Mouse (Mus musculus): ENCODE measurements at regions not wholly inside any gene's neighbourhood (a gene's known extent, or its start where the extent isn't known, plus 50 kb on each side); places are given as distances from the start of the nearest gene placed in this dataset.
A peak's percentile ranks its signal among the peaks of the same experiment; 100 is the strongest.
"Not testable (repeated sequence)": the region's sequence is repeated elsewhere in the genome, so short reads cannot be mapped to it uniquely, and the experiment has no call there.

DNA sequence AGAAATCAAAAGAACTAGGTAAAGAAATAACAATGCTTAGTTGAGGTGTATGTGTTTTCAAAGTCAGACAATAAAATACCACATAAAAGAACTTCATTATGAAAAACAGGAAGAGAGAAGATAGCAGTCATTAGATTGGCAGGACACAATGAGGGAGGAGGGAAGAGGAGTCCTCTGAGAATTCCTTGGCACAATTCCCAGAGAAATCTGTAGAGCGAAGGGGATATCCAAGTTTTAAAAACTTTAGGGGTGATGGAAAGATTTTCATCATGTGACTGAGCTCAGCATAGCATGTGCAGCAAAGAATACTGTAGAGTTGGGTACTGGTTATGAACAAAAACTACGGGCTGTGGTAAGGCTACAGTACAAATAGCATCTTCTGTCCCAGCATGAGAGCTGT lies 141.3 kb upstream of the Ddhd1 start:
- Histone ChIP-seq H3K36me3 (ENCODE audit: insufficient read depth, low read length) (no peaks in the 10 kb centered on the region), H3K9me3 (ENCODE audit: low read length) (peaks cover 6% of the 10 kb centered on the region), H3K27ac (ENCODE audit: low read length) (no peak overlapping the region), H3K9ac (replicated peaks; ENCODE audit: low read length) (no peak overlapping the region), H3K4me1 (ENCODE audit: insufficient read depth, low read length) (no peaks in the 10 kb centered on the region), H3K4me2 (replicated peaks; ENCODE audit: low read depth, low read length) (no peak overlapping the region), H3K4me3 (ENCODE audit: low read length) (no peak overlapping the region), H3K27me3 (ENCODE audit: insufficient read depth, low read length) (no peaks in the 10 kb centered on the region)
- no peak for ATAC-seq (ENCODE audit: low FRiP score, low TSS enrichment)
- 75% methylated on average over 2 of the region's 2 CpGs for WGBS

- Histone ChIP-seq H3K9ac (replicated peaks; ENCODE audit: low read length) (no peak overlapping the region), H3K9me3 (ENCODE audit: low read length) (no peaks in the 10 kb centered on the region), H3K27ac (ENCODE audit: low read length) (no peak overlapping the region), H3K4me2 (replicated peaks; ENCODE audit: low read depth, low read length) (no peak overlapping the region), H3K4me3 (ENCODE audit: low read length) (no peak overlapping the region), H3K4me1 (ENCODE audit: insufficient read depth, low read length) (no peaks in the 10 kb centered on the region), H3K36me3 (ENCODE audit: insufficient read depth, low read length) (no peaks in the 10 kb centered on the region), H3K27me3 (ENCODE audit: insufficient read depth, low read length) (no peaks in the 10 kb centered on the region)
- WGBS: 84% methylated on average over 3 of the region's 3 CpGs
- ATAC-seq (ENCODE audit: low FRiP score, low TSS enrichment): no peak
Observed at GRCm38 (mm10) chr14:45805950-45806349, 148.0 kb upstream of the Ddhd1 start.

DNA sequence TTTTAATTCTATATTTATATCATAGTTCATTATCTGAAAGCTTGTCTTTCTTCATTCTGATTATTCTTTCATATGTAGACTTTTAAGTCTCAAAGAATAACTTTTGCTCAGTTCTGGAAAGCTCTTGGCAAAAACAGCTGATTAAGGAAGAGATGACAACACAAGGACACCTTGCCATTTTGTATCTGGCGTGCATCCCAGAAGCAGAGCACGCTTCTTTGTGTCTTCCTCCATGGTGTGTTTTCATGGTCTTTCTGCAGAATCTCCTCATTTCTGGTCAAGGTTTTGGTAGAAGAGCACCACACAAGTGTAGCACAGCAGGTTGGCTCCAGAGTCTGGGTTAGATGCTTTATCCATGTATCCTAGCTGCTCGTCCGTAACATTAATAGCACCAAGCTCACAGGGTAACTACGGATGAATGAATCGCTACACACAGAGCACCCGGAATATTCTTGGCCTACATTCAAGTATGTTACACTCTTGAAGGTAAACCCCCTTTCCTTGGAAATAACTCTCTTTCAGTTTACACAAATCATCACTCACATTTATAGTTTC lies 148.9 kb upstream of the Ddhd1 start:
- no peaks in the 10 kb centered on the region for H3K9me3 ChIP-seq (ENCODE audit: low read length)
- WGBS: 77% methylated on average over 7 of the region's 7 CpGs
- H3K27ac ChIP-seq (ENCODE audit: low read length): no peak overlapping the region
- no peak overlapping the region for H3K4me3 ChIP-seq (ENCODE audit: low read length)
- H3K9ac ChIP-seq (replicated peaks; ENCODE audit: low read length): no peak overlapping the region
- H3K4me2 ChIP-seq (replicated peaks; ENCODE audit: low read depth, low read length): no peak overlapping the region
- H3K27me3 ChIP-seq (ENCODE audit: insufficient read depth, low read length): no peaks in the 10 kb centered on the region
- ATAC-seq (ENCODE audit: low FRiP score, low TSS enrichment): 0 out of 2 replicates have a peak, but pooled peaks have one; percentile 70
- H3K4me1 ChIP-seq (ENCODE audit: insufficient read depth, low read length): no peaks in the 10 kb centered on the region
- no peaks in the 10 kb centered on the region for H3K36me3 ChIP-seq (ENCODE audit: insufficient read depth, low read length)

DNA sequence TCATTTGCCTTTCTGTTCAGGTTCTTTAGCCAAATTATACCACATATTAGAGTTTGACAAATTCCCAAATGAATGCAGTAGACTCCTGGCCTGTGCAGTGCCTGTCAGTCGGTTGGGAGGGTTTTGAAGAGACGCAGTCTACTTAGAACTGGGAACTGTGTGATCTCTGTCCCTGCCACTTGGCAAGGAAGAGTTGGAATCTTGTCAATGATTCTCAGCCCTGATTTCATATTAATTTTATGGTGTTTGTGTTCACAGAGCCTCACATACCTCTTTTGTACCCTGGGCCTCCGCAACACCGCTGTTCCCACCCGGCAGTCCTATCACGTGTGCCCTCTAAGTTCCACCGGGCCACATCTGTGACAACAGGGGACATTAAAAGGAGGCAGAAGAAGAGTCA lies 149.8 kb upstream of the Ddhd1 start:
- Histone ChIP-seq H3K4me1 (ENCODE audit: insufficient read depth, low read length) (no peaks in the 10 kb centered on the region), H3K4me2 (replicated peaks; ENCODE audit: low read depth, low read length) (no peak overlapping the region), H3K9ac (replicated peaks; ENCODE audit: low read length) (no peak overlapping the region), H3K27me3 (ENCODE audit: insufficient read depth, low read length) (no peaks in the 10 kb centered on the region), H3K27ac (ENCODE audit: low read length) (no peak overlapping the region; the same call in 1 of the 2 replicates), H3K36me3 (ENCODE audit: insufficient read depth, low read length) (no peaks in the 10 kb centered on the region), H3K9me3 (ENCODE audit: low read length) (no peaks in the 10 kb centered on the region), H3K4me3 (ENCODE audit: low read length) (no peak overlapping the region)
- peak; percentile 79 for ATAC-seq (ENCODE audit: low FRiP score, low TSS enrichment)
- WGBS: 80% methylated on average over 7 of the region's 7 CpGs

DNA sequence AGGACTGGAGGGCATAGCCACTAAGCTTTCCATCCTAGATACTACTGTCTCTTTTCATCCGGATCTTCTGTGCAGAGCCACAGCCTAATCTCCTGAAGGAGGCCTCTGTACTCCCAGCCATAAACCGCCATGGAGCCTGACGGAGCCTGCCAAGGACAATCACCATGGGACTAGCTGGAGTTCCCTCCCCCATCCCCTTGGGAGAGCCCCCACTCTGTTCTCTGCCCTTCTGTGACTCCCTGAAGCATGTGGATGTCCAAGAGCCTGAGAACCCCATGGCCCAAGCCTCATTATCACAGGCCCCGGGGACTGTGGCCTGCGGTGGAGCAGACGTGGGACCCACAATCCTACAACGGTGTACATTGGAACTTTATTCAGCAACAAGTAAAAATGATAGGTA lies 151.5 kb upstream of the Ddhd1 start:
- no peak overlapping the region for H3K4me3 ChIP-seq (ENCODE audit: low read length)
- H3K4me1 ChIP-seq (ENCODE audit: insufficient read depth, low read length): no peaks in the 10 kb centered on the region
- no peaks in the 10 kb centered on the region for H3K36me3 ChIP-seq (ENCODE audit: insufficient read depth, low read length)
- ATAC-seq (ENCODE audit: low FRiP score, low TSS enrichment): no peak
- H3K9me3 ChIP-seq (ENCODE audit: low read length): no peaks in the 10 kb centered on the region
- WGBS: 87% methylated on average over 7 of the region's 7 CpGs
- no peak overlapping the region for H3K9ac ChIP-seq (replicated peaks; ENCODE audit: low read length)
- H3K27me3 ChIP-seq (ENCODE audit: insufficient read depth, low read length): no peaks in the 10 kb centered on the region
- H3K27ac ChIP-seq (ENCODE audit: low read length): no peak overlapping the region
- H3K4me2 ChIP-seq (replicated peaks; ENCODE audit: low read depth, low read length): no peak overlapping the region

DNA sequence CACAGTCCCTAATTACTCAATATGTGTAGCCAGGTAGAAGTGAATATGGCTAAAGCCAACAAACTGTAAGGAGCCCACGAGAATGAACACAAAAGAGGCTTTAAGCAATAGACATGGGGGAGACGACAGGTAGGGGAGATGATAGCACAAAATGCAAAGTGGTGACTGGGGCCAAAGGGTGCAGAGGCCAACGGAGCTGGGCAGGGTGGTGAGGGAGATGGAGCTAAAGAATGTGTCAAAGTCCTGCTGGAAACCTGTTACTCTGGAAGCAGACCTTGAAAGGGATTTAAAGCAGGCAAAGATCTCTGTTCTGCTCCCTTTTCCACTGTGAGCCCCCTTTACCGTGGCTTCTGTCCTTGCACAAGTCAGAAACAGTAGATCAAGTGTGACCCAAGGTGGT lies 152.2 kb upstream of the Ddhd1 start:
- no peaks in the 10 kb centered on the region for H3K9me3 ChIP-seq (ENCODE audit: low read length)
- no peak overlapping the region for H3K4me3 ChIP-seq (ENCODE audit: low read length)
- no peaks in the 10 kb centered on the region for H3K4me1 ChIP-seq (ENCODE audit: insufficient read depth, low read length)
- H3K27ac ChIP-seq (ENCODE audit: low read length): no peak overlapping the region
- ATAC-seq (ENCODE audit: low FRiP score, low TSS enrichment): no peak
- H3K36me3 ChIP-seq (ENCODE audit: insufficient read depth, low read length): no peaks in the 10 kb centered on the region
- H3K27me3 ChIP-seq (ENCODE audit: insufficient read depth, low read length): no peaks in the 10 kb centered on the region
- H3K4me2 ChIP-seq (replicated peaks; ENCODE audit: low read depth, low read length): no peak overlapping the region
- no peak overlapping the region for H3K9ac ChIP-seq (replicated peaks; ENCODE audit: low read length)
- 63% methylated on average over 4 of the region's 4 CpGs for WGBS

DNA sequence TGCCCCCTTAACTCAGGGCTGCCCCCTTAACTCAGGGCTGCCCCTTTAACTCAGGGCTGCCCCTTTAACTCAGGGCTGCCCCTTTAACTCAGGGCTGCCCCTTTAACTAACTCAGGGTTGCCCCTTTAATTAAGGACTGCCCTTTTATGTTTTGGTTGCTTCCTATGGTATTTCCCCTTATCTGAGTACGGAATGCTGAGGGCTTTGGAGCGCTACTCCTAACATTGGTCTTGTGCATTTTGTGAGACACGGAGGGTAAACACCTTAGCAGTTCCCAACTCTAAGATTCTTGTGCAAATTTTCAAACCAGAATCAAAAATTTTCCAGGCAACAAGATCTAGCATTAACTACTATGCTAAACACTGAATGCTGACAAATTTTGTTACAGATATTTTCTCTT lies 152.7 kb upstream of the Ddhd1 start:
- H3K4me3 ChIP-seq (ENCODE audit: low read length): no peak overlapping the region
- H3K4me1 ChIP-seq (ENCODE audit: insufficient read depth, low read length): no peaks in the 10 kb centered on the region
- no peak overlapping the region for H3K9ac ChIP-seq (replicated peaks; ENCODE audit: low read length)
- H3K36me3 ChIP-seq (ENCODE audit: insufficient read depth, low read length): no peaks in the 10 kb centered on the region
- ATAC-seq (ENCODE audit: low FRiP score, low TSS enrichment): no peak
- WGBS: 52% methylated on average over 3 of the region's 3 CpGs
- H3K27me3 ChIP-seq (ENCODE audit: insufficient read depth, low read length): no peaks in the 10 kb centered on the region
- H3K9me3 ChIP-seq (ENCODE audit: low read length): no peaks in the 10 kb centered on the region
- H3K4me2 ChIP-seq (replicated peaks; ENCODE audit: low read depth, low read length): no peak overlapping the region
- H3K27ac ChIP-seq (ENCODE audit: low read length): no peak overlapping the region

- Histone ChIP-seq H3K36me3 (ENCODE audit: insufficient read depth, low read length) (no peaks in the 10 kb centered on the region), H3K9me3 (ENCODE audit: low read length) (peaks cover 4% of the 10 kb centered on the region; the same call in 1 of the 2 replicates), H3K27ac (ENCODE audit: low read length) (no peak overlapping the region), H3K4me1 (ENCODE audit: insufficient read depth, low read length) (no peaks in the 10 kb centered on the region), H3K4me2 (replicated peaks; ENCODE audit: low read depth, low read length) (no peak overlapping the region), H3K27me3 (ENCODE audit: insufficient read depth, low read length) (no peaks in the 10 kb centered on the region), H3K4me3 (ENCODE audit: low read length) (no peak overlapping the region), H3K9ac (replicated peaks; ENCODE audit: low read length) (no peak overlapping the region)
- ATAC-seq (ENCODE audit: low FRiP score, low TSS enrichment): no peak
- WGBS: 94% methylated on average over 2 of the region's 2 CpGs
Observed at GRCm38 (mm10) chr14:45815598-45815997, 157.7 kb upstream of the Ddhd1 start.

- WGBS: 92% methylated on average over 17 of the region's 17 CpGs
- ATAC-seq (ENCODE audit: low FRiP score, low TSS enrichment); H3K27me3 ChIP-seq (ENCODE audit: insufficient read depth, low read length): not testable (repeated sequence)
Observed at GRCm38 (mm10) chr14:45816611-45817010, 158.7 kb upstream of the Ddhd1 start.

GRCm38 (mm10) chr14:45817756-45818155 lies 159.8 kb upstream of the Ddhd1 start:
- no peaks in the 10 kb centered on the region for H3K27me3 ChIP-seq (ENCODE audit: insufficient read depth, low read length)
- no peak overlapping the region for H3K4me3 ChIP-seq (ENCODE audit: low read length)
- H3K4me2 ChIP-seq (replicated peaks; ENCODE audit: low read depth, low read length): no peak overlapping the region
- WGBS: 63% methylated on average over 3 of the region's 3 CpGs
- no peak overlapping the region for H3K27ac ChIP-seq (ENCODE audit: low read length)
- no peaks in the 10 kb centered on the region for H3K4me1 ChIP-seq (ENCODE audit: insufficient read depth, low read length)
- no peak for ATAC-seq (ENCODE audit: low FRiP score, low TSS enrichment)
- no peaks in the 10 kb centered on the region for H3K36me3 ChIP-seq (ENCODE audit: insufficient read depth, low read length)
- H3K9ac ChIP-seq (replicated peaks; ENCODE audit: low read length): no peak overlapping the region
- H3K9me3 ChIP-seq (ENCODE audit: low read length): peaks cover 4% of the 10 kb centered on the region; the same call in 1 of the 2 replicates

More at GRCm38 (mm10) chr14:45816611-45817010, 158.7 kb upstream of the Ddhd1 start:
- H3K4me3 ChIP-seq (ENCODE audit: low read length); H3K27ac ChIP-seq (ENCODE audit: low read length); H3K36me3 ChIP-seq (ENCODE audit: insufficient read depth, low read length); H3K4me1 ChIP-seq (ENCODE audit: insufficient read depth, low read length); H3K4me2 ChIP-seq (replicated peaks; ENCODE audit: low read depth, low read length); H3K9ac ChIP-seq (replicated peaks; ENCODE audit: low read length); H3K9me3 ChIP-seq (ENCODE audit: low read length): not testable (repeated sequence)
